Mouse (Mus musculus) midbrain, embryonic 15.5 days (tissue): ENCODE measurements at regions not wholly inside any gene's neighbourhood (a gene's known extent, or its start where the extent isn't known, plus 50 kb on each side); places are given as distances from the start of the nearest gene placed in this dataset.

Source experiments
- ATAC-seq: fragments of 200-750 bp; cut with Nextera tagmentation; replicated peaks from 2 replicates; pipeline ENCODE4 v1.8.0; 2017; ENCODE audit warnings: moderate TSS enrichment
- H3K27ac ChIP-seq: fragments of 300-500 bp; sonication (generic); 2 replicates; pipeline ENCODE4 v1.5.1; 2015; ENCODE audit warnings: mild to moderate bottlenecking, inconsistent platforms
- H3K27me3 ChIP-seq: fragments of 300-500 bp; sonication (generic); replicated peaks from 2 replicates; pipeline ENCODE4 v1.6.1; 2015; ENCODE audit warnings: inconsistent platforms
- H3K36me3 ChIP-seq: fragments of 300-500 bp; sonication (generic); replicated peaks from 2 replicates; pipeline ENCODE4 v1.6.1; 2015; ENCODE audit warnings: inconsistent platforms
- H3K4me1 ChIP-seq: fragments of 300-500 bp; sonication (generic); 2 replicates; pipeline ENCODE4 v1.6.1; 2015; ENCODE audit warnings: inconsistent platforms
- H3K4me2 ChIP-seq: fragments of 300-500 bp; sonication (generic); 2 replicates; pipeline ENCODE4 v1.6.1; 2015; ENCODE audit warnings: inconsistent platforms, mild to moderate bottlenecking, moderate library complexity
- H3K4me3 ChIP-seq: fragments of 300-500 bp; sonication (generic); 2 replicates; pipeline ENCODE4 v1.5.1; 2015; ENCODE audit warnings: mild to moderate bottlenecking, inconsistent platforms
- H3K9ac ChIP-seq: fragments of 300-500 bp; sonication (generic); 2 replicates; pipeline ENCODE4 v1.6.1; 2015; ENCODE audit warnings: mild to moderate bottlenecking, inconsistent platforms
- H3K9me3 ChIP-seq: fragments of 300-500 bp; sonication (generic); 2 replicates; pipeline ENCODE4 v1.6.1; 2016; ENCODE audit warnings: inconsistent platforms
- WGBS: fragments of 180-500 bp; shearing (Covaris S2); methylation state at CpG from one replicate; pipeline ENCODE4 v1.1.7; 2015; ENCODE audit warnings: mixed read lengths; 5-methylcytosine and 5-hydroxymethylcytosine counted together

GRCm38 (mm10) chr5:115790436-115790835, 54.6 kb upstream of the Cit start:
- no peak overlapping the region for H3K9ac ChIP-seq
- peak overlapping the region; percentile 53; the same call in 1 of the 2 replicates for H3K27ac ChIP-seq
- no peak for ATAC-seq
- H3K36me3 ChIP-seq: no peaks in the 10 kb centered on the region
- H3K27me3 ChIP-seq: no peaks in the 10 kb centered on the region
- H3K4me3 ChIP-seq: no peak overlapping the region
- WGBS: 15% methylated on average over 3 of the region's 3 CpGs
- no peaks in the 10 kb centered on the region for H3K9me3 ChIP-seq
- H3K4me1 ChIP-seq: no peaks in the 10 kb centered on the region
- no peak overlapping the region for H3K4me2 ChIP-seq
